Mouse (Mus musculus) ES-Bruce4 (cell line): Measurements from ENCODE around the gene Trim71.

Source experiments
- CTCF ChIP-seq: IDR thresholded peaks from one replicate; pipeline ENCODE4 v1.8.1; 2011; ENCODE audit warnings: low read depth, low read length
- EP300 ChIP-seq: IDR thresholded peaks from 2 replicates; pipeline ENCODE4 v1.6.1; 2011; ENCODE audit warnings: low read depth, low read length; ENCODE audit not compliant: insufficient read depth
- POLR2A ChIP-seq: IDR thresholded peaks from one replicate; pipeline ENCODE4 v1.8.1; 2011; ENCODE audit warnings: low read length; ENCODE audit not compliant: insufficient read depth

DNA sequence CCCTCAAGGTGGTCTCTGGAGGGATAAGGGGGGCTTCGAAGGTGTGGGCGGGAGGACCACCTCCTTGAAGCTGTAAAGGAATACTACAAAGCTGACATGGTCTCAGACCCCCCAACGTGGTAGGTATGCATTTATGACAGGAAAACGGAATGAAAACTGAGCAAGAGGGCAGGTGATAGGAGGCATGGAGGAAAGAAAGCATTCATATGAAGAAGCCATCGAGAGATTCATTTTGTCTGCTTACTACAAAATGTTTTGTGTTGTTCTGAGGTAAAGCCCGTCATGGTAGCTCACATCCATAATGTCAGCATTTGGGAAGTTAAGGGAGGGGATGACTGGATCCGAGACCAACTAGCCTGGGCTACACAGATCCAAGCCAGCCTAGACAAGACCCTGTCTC is 4.0 kb downstream of the Trim71 start:
- TF ChIP-seq CTCF: no peak
- TF ChIP-seq POLR2A: no peak
- TF ChIP-seq EP300: no peak
